Mouse (Mus musculus): ENCODE data around the gene Ackr3.
A peak's percentile ranks its signal among the peaks of the same experiment; 100 is the strongest.

Gene Ackr3

GRCm38 (mm10) chr1:90203783-90204690, at the start of gene Ackr3:
Gene Ackr3 (plus strand): TSS chr1:90203980.
- DNase-seq = peak; percentile 94

- no peak for DNase-seq
Observed at GRCm38 (mm10) chr1:90156589-90156988, 47.2 kb upstream of the Ackr3 start.

- peak; percentile 44 for DNase-seq
Observed at GRCm38 (mm10) chr1:90159927-90160326, 43.9 kb upstream of the Ackr3 start.

GRCm38 (mm10) chr1:90161623-90162022, 42.2 kb upstream of the Ackr3 start:
- no peak for DNase-seq

GRCm38 (mm10) chr1:90162379-90162857, 41.4 kb upstream of the Ackr3 start:
- DNase-seq = peak; percentile 45

- DNase-seq = no peak
Observed at GRCm38 (mm10) chr1:90163161-90163560, 40.6 kb upstream of the Ackr3 start.

GRCm38 (mm10) chr1:90164319-90164718, 39.5 kb upstream of the Ackr3 start:
- DNase-seq = no peak

- DNase-seq = no peak
Observed at GRCm38 (mm10) chr1:90174338-90174737, 29.4 kb upstream of the Ackr3 start.

- DNase-seq = no peak
Observed at GRCm38 (mm10) chr1:90176223-90176622, 27.6 kb upstream of the Ackr3 start.

GRCm38 (mm10) chr1:90177565-90177964, 26.2 kb upstream of the Ackr3 start:
- no peak for DNase-seq

- no peak for DNase-seq
Observed at GRCm38 (mm10) chr1:90177978-90178377, 25.8 kb upstream of the Ackr3 start.

- no peak for DNase-seq
Observed at GRCm38 (mm10) chr1:90180479-90180878, 23.3 kb upstream of the Ackr3 start.

- DNase-seq = no peak
Observed at GRCm38 (mm10) chr1:90180966-90181699, 22.6 kb upstream of the Ackr3 start.

- no peak for DNase-seq
Observed at GRCm38 (mm10) chr1:90182521-90182920, 21.3 kb upstream of the Ackr3 start.

- DNase-seq = no peak
Observed at GRCm38 (mm10) chr1:90183602-90184001, 20.2 kb upstream of the Ackr3 start.

GRCm38 (mm10) chr1:90186173-90186572, 17.6 kb upstream of the Ackr3 start:
- no peak for DNase-seq

GRCm38 (mm10) chr1:90186874-90187273, 16.9 kb upstream of the Ackr3 start:
- DNase-seq = no peak

GRCm38 (mm10) chr1:90189046-90189445, 14.7 kb upstream of the Ackr3 start:
- no peak for DNase-seq

- no peak for DNase-seq
Observed at GRCm38 (mm10) chr1:90201246-90201645, 2.5 kb upstream of the Ackr3 start.

GRCm38 (mm10) chr1:90201655-90202054, 2.1 kb upstream of the Ackr3 start:
- DNase-seq = no peak

- peak; percentile 82 for DNase-seq
Observed at GRCm38 (mm10) chr1:90202207-90202978, 1.4 kb upstream of the Ackr3 start.

- DNase-seq = no peak
Observed at GRCm38 (mm10) chr1:90203341-90203740, 439 bp upstream of the Ackr3 start.

GRCm38 (mm10) chr1:90204821-90205220, 1.0 kb downstream of the Ackr3 start:
- DNase-seq = no peak

Measured in embryo, embryonic 11 days (tissue).